Mouse (Mus musculus) small intestine, adult 2 months (tissue): ENCODE results near the gene Ptprm.

Experiments
- CTCF ChIP-seq: fragments of 200-500 bp; IDR thresholded peaks from 2 replicates; pipeline ENCODE4 v1.5.1; 2012; ENCODE audit warnings: low read depth, mild to moderate bottlenecking, control low read depth, inconsistent platforms, low read length, moderate library complexity, mixed read lengths; ENCODE audit not compliant: insufficient replicate concordance, insufficient read length; ENCODE audit errors: extremely low read depth
- POLR2A ChIP-seq: fragments of 200-500 bp; IDR thresholded peaks from 2 replicates; pipeline ENCODE4 v1.6.1; 2012; ENCODE audit warnings: low read depth, mild to moderate bottlenecking, control low read depth, inconsistent platforms, low read length, moderate library complexity

DNA sequence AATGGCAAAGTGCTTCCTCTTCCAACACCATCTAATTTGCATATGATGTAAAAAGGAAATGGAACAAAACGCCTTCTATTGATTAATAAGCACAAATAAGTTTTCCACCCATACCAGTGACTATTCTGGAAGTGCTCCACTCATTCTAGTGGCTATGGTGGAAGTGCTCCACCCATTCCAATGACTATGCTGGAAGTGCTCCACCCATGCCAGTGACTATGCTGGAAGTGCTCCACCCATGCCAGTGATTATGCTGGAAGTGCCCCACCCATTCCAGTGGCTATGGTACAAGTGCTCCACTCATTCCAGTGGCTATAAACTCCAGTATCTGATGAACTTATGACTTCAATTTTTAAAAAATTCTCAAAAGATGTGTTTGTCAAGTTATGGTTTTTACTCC lies 91.2 kb downstream of the Ptprm start:
- TF ChIP-seq CTCF: no peak
- TF ChIP-seq POLR2A: no peak
